Mouse (Mus musculus): ENCODE measurements around the gene Il13. TPM values are rescaled to one million over a fixed set of nuclear protein-coding genes. Genes with fewer than 3 reads are reported as not detected.
A peak's percentile ranks its signal among the peaks of the same experiment; 100 is the strongest.

Il13 gene
- polyA plus RNA-seq, 1 experiment: 0.41 TPM

DNA sequence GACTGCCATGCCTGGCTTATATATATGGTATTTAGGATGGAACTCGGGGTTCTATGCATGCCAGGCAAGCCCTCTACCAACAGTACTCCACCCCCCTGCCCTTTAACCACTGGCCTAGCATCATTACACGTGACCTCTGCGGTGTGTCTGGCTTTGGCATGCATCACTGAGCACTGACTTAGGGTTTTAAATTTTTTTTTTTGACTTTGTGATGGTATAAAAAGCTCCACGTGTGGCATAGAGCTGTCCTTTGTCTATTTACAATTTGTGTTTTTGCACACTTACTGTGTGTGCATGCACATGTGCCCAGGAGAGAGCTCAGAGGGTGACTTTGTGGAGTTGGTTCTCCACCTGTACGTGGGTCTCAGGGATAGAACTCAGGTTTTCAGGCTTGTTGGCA lies 9.5 kb upstream of the Il13 start:
- H3K27ac ChIP-seq (ENCODE audit: insufficient read depth, low read depth, low read length): no peak overlapping the region
- H3K4me3 ChIP-seq (ENCODE audit: low read depth, low read length): no peak overlapping the region
- WGBS: 78% methylated on average over 5 of the region's 5 CpGs
- peaks cover 2% of the 10 kb centered on the region; the same call in 1 of the 2 replicates for H3K36me3 ChIP-seq (ENCODE audit: control insufficient read depth, insufficient read depth, low read length)
- no peaks in the 10 kb centered on the region for H3K4me1 ChIP-seq (ENCODE audit: control insufficient read depth, insufficient read depth, insufficient read length, low read length)
- no peaks in the 10 kb centered on the region for H3K27me3 ChIP-seq (ENCODE audit: control insufficient read depth, insufficient read depth, low read length)
- no peak for TF ChIP-seq POLR2A (IDR thresholded peaks at IDR 0.05; ENCODE audit: low read depth, low read length)

DNA sequence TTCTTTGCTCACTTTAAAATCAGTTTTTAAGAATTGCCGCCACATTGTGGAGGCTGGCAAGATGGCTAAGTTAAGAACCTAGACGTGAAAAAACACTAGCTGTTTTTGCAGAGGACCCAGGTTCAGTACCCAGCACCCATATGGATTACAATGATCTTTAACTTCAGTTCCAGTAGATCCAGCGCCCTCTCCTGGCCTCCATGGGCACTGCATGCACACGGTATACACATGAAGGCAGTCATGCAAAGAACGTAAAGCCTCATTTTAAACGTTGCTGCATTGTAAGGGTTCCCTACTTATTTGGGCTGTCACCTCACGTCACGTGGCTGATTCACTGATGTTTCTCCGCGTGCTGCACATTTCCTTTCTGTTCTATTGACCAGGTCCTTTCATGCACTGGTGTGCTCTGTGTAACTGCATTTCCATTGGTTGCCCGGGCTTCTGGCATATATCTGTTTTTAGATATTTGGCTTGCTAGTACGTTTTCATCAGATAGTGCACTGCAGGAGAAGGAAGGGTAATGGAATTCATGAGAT lies 8.3 kb upstream of the Il13 start:
- Histone ChIP-seq H3K4me1 (ENCODE audit: control insufficient read depth, insufficient read depth, insufficient read length, low read length) (no peaks in the 10 kb centered on the region), H3K36me3 (ENCODE audit: control insufficient read depth, insufficient read depth, low read length) (no peaks in the 10 kb centered on the region), H3K27me3 (ENCODE audit: control insufficient read depth, insufficient read depth, low read length) (peaks cover 2% of the 10 kb centered on the region; the same call in 1 of the 2 replicates), H3K4me3 (ENCODE audit: low read depth, low read length) (no peak overlapping the region), H3K27ac (ENCODE audit: insufficient read depth, low read depth, low read length) (no peak overlapping the region)
- 75% methylated on average over 12 of the region's 12 CpGs for whole genome bisulfite sequencing
- TF ChIP-seq POLR2A (IDR thresholded peaks at IDR 0.05; ENCODE audit: low read depth, low read length): no peak
- TF ChIP-seq CTCF (IDR thresholded peaks at IDR 0.05; ENCODE audit: extremely low read depth, insufficient read length, insufficient replicate concordance, low read depth, low read length): peak; percentile 21; the same call in 1 of the 2 replicates

DNA sequence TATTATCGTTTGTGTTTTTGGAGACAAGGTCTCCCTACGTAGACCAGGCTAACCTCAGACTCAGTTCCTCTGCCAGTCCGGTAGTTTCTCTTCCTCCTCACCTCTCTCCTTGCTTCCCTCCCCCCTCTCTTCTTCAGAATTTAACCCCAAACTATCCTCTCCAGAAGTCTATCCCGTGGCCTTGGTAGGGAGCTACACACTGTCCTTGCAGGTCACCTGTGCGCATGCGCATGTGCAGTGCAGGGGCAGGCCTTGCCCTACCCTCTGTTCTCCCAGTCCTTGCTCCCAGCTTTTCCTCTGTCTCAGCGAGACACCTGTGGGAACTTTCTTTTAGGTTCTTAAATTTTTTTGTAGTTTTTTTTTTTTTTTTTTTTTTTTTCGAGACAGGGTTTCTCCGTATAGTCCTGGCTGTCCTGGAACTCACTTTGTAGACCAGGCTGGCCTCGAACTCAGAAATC lies 3.3 kb upstream of the Il13 start:
- peaks cover 5% of the 10 kb centered on the region; the same call in 1 of the 2 replicates for H3K4me1 ChIP-seq (ENCODE audit: control insufficient read depth, insufficient read depth, insufficient read length, low read length)
- 75% methylated on average over 10 of the region's 10 CpGs for WGBS
- no peak overlapping the region for H3K4me3 ChIP-seq (ENCODE audit: low read depth, low read length)
- TF ChIP-seq POLR2A (IDR thresholded peaks at IDR 0.05; ENCODE audit: low read depth, low read length): no peak
- TF ChIP-seq CTCF (IDR thresholded peaks at IDR 0.05; ENCODE audit: extremely low read depth, insufficient read length, insufficient replicate concordance, low read depth, low read length): no peak
- no peaks in the 10 kb centered on the region for H3K36me3 ChIP-seq (ENCODE audit: control insufficient read depth, insufficient read depth, low read length)
- no peak overlapping the region for H3K27ac ChIP-seq (ENCODE audit: insufficient read depth, low read depth, low read length)
- H3K27me3 ChIP-seq (ENCODE audit: control insufficient read depth, insufficient read depth, low read length): peaks cover 19% of the 10 kb centered on the region

DNA sequence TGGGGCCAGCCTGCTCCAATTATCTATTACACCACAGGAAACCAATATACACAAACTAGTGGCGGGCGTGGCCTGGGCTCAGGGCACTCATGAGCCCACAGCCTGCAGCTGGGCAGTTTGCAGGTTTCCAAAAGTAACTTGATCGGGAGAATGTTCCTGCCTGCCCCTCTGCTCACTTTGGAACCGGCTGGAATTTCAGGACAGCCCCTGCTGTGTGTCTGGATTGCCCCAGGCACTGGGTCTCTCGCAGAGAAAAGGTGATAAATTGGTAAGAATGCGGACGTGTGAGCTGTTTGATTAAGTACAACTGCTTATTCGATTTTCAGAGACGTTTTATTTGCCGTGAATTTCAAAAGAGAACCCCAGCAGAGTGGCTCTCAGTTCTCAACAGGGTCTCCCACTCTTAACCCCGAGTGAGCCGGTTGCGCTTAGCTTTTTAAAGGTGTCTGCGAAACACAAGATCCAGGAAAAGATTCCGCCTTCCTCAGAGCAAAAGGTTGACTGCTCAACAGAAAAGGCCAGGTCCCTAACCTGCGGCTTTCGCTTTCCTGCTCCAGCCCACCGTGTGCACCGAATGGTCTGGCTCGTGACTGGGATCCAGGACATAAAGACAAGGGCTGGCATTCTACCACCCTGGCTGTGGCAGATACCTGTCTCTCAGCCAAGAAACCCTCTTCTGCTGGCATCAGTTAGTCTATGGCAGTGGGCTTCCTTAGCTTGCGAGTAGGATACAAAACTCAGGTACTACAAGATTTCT lies 2.7 kb upstream of the Il13 start:
- Histone ChIP-seq H3K27ac (ENCODE audit: insufficient read depth, low read depth, low read length) (no peak overlapping the region), H3K36me3 (ENCODE audit: control insufficient read depth, insufficient read depth, low read length) (no peaks in the 10 kb centered on the region), H3K4me1 (ENCODE audit: control insufficient read depth, insufficient read depth, insufficient read length, low read length) (peaks cover 5% of the 10 kb centered on the region; the same call in 1 of the 2 replicates), H3K4me3 (ENCODE audit: low read depth, low read length) (no peak overlapping the region), H3K27me3 (ENCODE audit: control insufficient read depth, insufficient read depth, low read length) (peaks cover 19% of the 10 kb centered on the region)
- 42% methylated on average over 21 of the region's 21 CpGs for WGBS
- TF ChIP-seq CTCF (IDR thresholded peaks at IDR 0.05; ENCODE audit: extremely low read depth, insufficient read length, insufficient replicate concordance, low read depth, low read length) (no peak), POLR2A (IDR thresholded peaks at IDR 0.05; ENCODE audit: low read depth, low read length) (no peak)

GRCm38 (mm10) chr11:53636183-53636646 lies 1.7 kb upstream of the Il13 start:
- Histone ChIP-seq H3K4me1 (ENCODE audit: control insufficient read depth, insufficient read depth, insufficient read length, low read length) (peaks cover 5% of the 10 kb centered on the region; the same call in 1 of the 2 replicates), H3K4me3 (ENCODE audit: low read depth, low read length) (peak overlapping the region; percentile 47), H3K27ac (ENCODE audit: insufficient read depth, low read depth, low read length) (no peak overlapping the region), H3K36me3 (ENCODE audit: control insufficient read depth, insufficient read depth, low read length) (no peaks in the 10 kb centered on the region), H3K27me3 (ENCODE audit: control insufficient read depth, insufficient read depth, low read length) (peaks cover 19% of the 10 kb centered on the region)
- TF ChIP-seq POLR2A (IDR thresholded peaks at IDR 0.05; ENCODE audit: low read depth, low read length) (no peak), CTCF (IDR thresholded peaks at IDR 0.05; ENCODE audit: extremely low read depth, insufficient read length, insufficient replicate concordance, low read depth, low read length) (no peak)
- 2% methylated on average over 40 of the region's 40 CpGs for WGBS

DNA sequence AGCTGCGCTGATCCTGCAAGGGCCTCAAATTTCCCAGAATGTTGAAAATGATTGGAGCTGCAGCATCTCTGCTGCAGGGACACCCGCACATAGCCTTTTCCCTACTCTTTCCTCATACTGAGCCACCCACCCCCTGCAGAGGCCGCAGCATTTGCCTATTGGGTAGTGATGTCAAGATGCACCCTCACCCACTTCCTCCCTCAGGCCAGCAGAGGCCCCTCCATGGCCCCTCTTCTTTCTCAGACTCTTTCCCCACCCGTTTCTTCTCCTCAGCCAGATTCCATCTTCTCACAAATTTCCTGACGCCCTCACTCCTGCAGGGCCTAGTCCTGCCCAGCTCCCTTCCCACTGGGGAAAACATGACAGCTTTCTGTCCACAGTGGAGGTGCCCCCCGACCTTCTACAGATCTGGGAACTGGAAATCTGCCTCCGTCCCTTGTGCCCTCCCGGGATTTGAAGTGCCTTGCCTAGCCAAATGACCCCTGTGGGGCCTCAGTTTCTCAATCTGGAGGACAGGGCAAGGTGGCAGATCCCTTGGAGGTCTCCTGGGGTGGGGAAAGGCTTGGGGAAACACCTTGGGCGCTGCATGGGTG lies 1.2 kb upstream of the Il13 start:
- peak overlapping the region; percentile 47; the same call in 1 of the 2 replicates for H3K4me3 ChIP-seq (ENCODE audit: low read depth, low read length)
- H3K36me3 ChIP-seq (ENCODE audit: control insufficient read depth, insufficient read depth, low read length): no peaks in the 10 kb centered on the region
- H3K27me3 ChIP-seq (ENCODE audit: control insufficient read depth, insufficient read depth, low read length): peaks cover 19% of the 10 kb centered on the region
- no peak overlapping the region for H3K27ac ChIP-seq (ENCODE audit: insufficient read depth, low read depth, low read length)
- H3K4me1 ChIP-seq (ENCODE audit: control insufficient read depth, insufficient read depth, insufficient read length, low read length): peaks cover 5% of the 10 kb centered on the region; the same call in 1 of the 2 replicates
- WGBS: 60% methylated on average over 9 of the region's 9 CpGs
- TF ChIP-seq CTCF (IDR thresholded peaks at IDR 0.05; ENCODE audit: extremely low read depth, insufficient read length, insufficient replicate concordance, low read depth, low read length): no peak
- TF ChIP-seq POLR2A (IDR thresholded peaks at IDR 0.05; ENCODE audit: low read depth, low read length): no peak

DNA sequence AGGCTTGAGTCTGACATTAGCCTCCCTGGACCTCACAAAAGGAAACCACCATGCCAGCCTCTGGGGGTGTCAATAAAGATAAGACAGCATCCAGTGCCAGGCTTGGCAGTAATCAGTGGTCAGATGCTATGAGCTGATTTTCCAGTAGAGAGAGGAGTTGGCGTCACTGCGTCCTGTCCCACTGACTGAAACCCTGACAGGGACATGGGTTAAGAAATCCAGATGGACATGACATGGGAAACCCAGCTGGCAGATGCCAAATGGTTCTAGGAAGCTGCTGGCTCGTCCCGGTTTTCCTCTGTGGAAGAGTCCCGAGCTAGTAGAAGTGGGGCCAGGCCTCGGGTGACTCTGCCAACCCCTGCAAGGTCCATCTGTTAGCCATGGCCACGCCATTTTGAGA lies 858 bp downstream of the Il13 start:
- no peak for TF ChIP-seq POLR2A (IDR thresholded peaks at IDR 0.05; ENCODE audit: low read depth, low read length)
- TF ChIP-seq CTCF (IDR thresholded peaks at IDR 0.05; ENCODE audit: extremely low read depth, insufficient read length, insufficient replicate concordance, low read depth, low read length): no peak
- Histone ChIP-seq H3K36me3 (ENCODE audit: control insufficient read depth, insufficient read depth, low read length) (no peaks in the 10 kb centered on the region), H3K4me1 (ENCODE audit: control insufficient read depth, insufficient read depth, insufficient read length, low read length) (peaks cover 5% of the 10 kb centered on the region; the same call in 1 of the 2 replicates), H3K4me3 (ENCODE audit: low read depth, low read length) (no peak overlapping the region), H3K27me3 (ENCODE audit: control insufficient read depth, insufficient read depth, low read length) (peaks cover 19% of the 10 kb centered on the region), H3K27ac (ENCODE audit: insufficient read depth, low read depth, low read length) (no peak overlapping the region)
- WGBS: 75% methylated on average over 7 of the region's 7 CpGs
